Mouse (Mus musculus) embryonic facial prominence, embryonic 14.5 days (tissue): ENCODE results near the gene Zan. TPM values are rescaled to one million over a fixed set of nuclear protein-coding genes. Genes with fewer than 3 reads are reported as not detected.

ENCODE experiments used
- ATAC-seq: fragments of 200-750 bp; cut with Nextera tagmentation; 2 replicates; pipeline ENCODE4 v1.8.0; 2017; ENCODE audit warnings: low read depth, moderate number of reproducible peaks, moderate TSS enrichment
- DNase-seq: peaks from one replicate; pipeline ENCODE4 v3.0.0-alpha.2; 2015; ENCODE audit warnings: low spot score
- H3K27ac ChIP-seq: fragments of 300-500 bp; sonication (generic); replicated peaks from 2 replicates; pipeline ENCODE4 v1.5.1; 2014; ENCODE audit warnings: low read depth, mild to moderate bottlenecking, low read length, moderate library complexity
- H3K27me3 ChIP-seq: fragments of 300-500 bp; sonication (generic); replicated peaks from 2 replicates; pipeline ENCODE4 v1.6.1; 2014; ENCODE audit warnings: low read length; ENCODE audit not compliant: control insufficient read depth, insufficient read depth
- H3K36me3 ChIP-seq: fragments of 300-500 bp; sonication (generic); 2 replicates; pipeline ENCODE4 v1.6.1; 2014; ENCODE audit warnings: low read length, mixed read lengths; ENCODE audit not compliant: control insufficient read depth, insufficient read depth
- H3K4me1 ChIP-seq: fragments of 300-500 bp; sonication (generic); 2 replicates; pipeline ENCODE4 v1.6.1; 2014; ENCODE audit warnings: antibody characterized with exemption, low read length; ENCODE audit not compliant: control insufficient read depth, insufficient read depth
- H3K4me2 ChIP-seq: fragments of 300-500 bp; sonication (generic); 2 replicates; pipeline ENCODE4 v1.6.1; 2014; ENCODE audit warnings: low read depth, mild to moderate bottlenecking, low read length, moderate library complexity, mixed read lengths
- H3K4me3 ChIP-seq: fragments of 300-500 bp; sonication (generic); 2 replicates; pipeline ENCODE4 v1.5.1; 2014; ENCODE audit warnings: low read depth, mild to moderate bottlenecking, low read length
- H3K9ac ChIP-seq: fragments of 300-500 bp; sonication (generic); 2 replicates; pipeline ENCODE4 v1.6.1; 2014; ENCODE audit warnings: low read depth, mild to moderate bottlenecking, low read length, moderate library complexity, mixed read lengths
- H3K9me3 ChIP-seq: fragments of 300-500 bp; sonication (generic); 2 replicates; pipeline ENCODE4 v1.6.1; 2016; ENCODE audit warnings: low read length; ENCODE audit not compliant: control insufficient read depth
- WGBS: fragments of 180-500 bp; shearing (Covaris S2); extraction: QIAGEN DNeasy Blood & Tissue Kit; methylation state at CpG from one replicate; pipeline ENCODE4 v1.1.7; 2014; 5-methylcytosine and 5-hydroxymethylcytosine counted together
- polyA plus RNA-seq: library from polyadenylated mRNA; unstranded; fragments of >200 nt; fragmentation: Nextera tagmentation; extraction: Ambion mirVana; gene quantifications from 2 replicates; pipeline ENCODE4 v1.2.1, GENCODE M21; 2014

The Zan gene
- polyA plus RNA-seq, 1 experiment from 2014 or later: 0.26 TPM

DNA sequence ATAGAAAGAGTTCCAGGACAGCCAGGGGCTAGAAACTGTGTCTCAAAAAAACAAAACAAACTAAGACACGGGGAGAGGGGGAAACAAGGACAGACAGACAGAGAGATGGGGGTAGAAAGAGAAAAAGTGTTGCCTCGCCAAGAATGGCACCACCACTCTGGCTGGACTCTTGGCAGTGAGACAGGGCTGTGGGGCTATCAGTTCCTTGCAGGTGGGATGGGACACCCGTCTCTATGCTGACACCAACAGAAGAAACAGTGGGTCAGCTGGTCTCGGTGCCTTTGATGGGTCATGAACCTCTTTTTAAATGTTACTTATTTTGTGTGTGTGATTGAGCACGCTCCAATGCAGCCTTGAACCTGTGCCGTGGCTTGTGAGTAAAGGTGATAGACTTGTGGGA lies 136.6 kb downstream of the Zan start:
- Histone ChIP-seq H3K9me3 (no peaks in the 10 kb centered on the region), H3K4me3 (no peak overlapping the region), H3K9ac (no peak overlapping the region), H3K4me1 (peaks cover 7% of the 10 kb centered on the region), H3K4me2 (peak overlapping the region; percentile 83; the same call in 1 of the 2 replicates), H3K27ac (peak overlapping the region; percentile 87), H3K27me3 (no peaks in the 10 kb centered on the region), H3K36me3 (no peaks in the 10 kb centered on the region)
- ATAC-seq: no peak
- no peak for DNase-seq
- whole genome bisulfite sequencing: 81% methylated on average over 6 of the region's 6 CpGs

- no peaks in the 10 kb centered on the region for H3K27me3 ChIP-seq
- 7% methylated on average over 19 of the region's 22 CpGs for WGBS
- H3K9ac ChIP-seq: peak overlapping the region; percentile 68
- peak; percentile 49 for ATAC-seq
- H3K4me1 ChIP-seq: peaks cover 7% of the 10 kb centered on the region
- no peaks in the 10 kb centered on the region for H3K9me3 ChIP-seq
- DNase-seq: peak; percentile 78
- H3K27ac ChIP-seq: peak overlapping the region; percentile 87
- peak overlapping the region; percentile 40 for H3K4me3 ChIP-seq
- no peaks in the 10 kb centered on the region for H3K36me3 ChIP-seq
- peak overlapping the region; percentile 83 for H3K4me2 ChIP-seq
Measured at GRCm38 (mm10) chr5:137339290-137339979, 137.4 kb downstream of the Zan start.

GRCm38 (mm10) chr5:137338663-137339289 lies 138.1 kb downstream of the Zan start:
- under 1% methylated on average over 11 of the region's 11 CpGs for WGBS

GRCm38 (mm10) chr5:137338256-137338655 lies 138.6 kb downstream of the Zan start:
- WGBS: 0% methylated on average over 19 of the region's 19 CpGs
- peak overlapping the region; percentile 87 for H3K27ac ChIP-seq

More at GRCm38 (mm10) chr5:137338663-137339289, 138.1 kb downstream of the Zan start:
- Histone ChIP-seq H3K4me3 (peak overlapping the region; percentile 40), H3K27me3 (no peaks in the 10 kb centered on the region), H3K9ac (peak overlapping the region; percentile 68), H3K9me3 (no peaks in the 10 kb centered on the region), H3K36me3 (no peaks in the 10 kb centered on the region), H3K4me1 (peaks cover 7% of the 10 kb centered on the region), H3K4me2 (peak overlapping the region; percentile 83), H3K27ac (peak overlapping the region; percentile 87)
- DNase-seq (peak; percentile 72), ATAC-seq (peak; percentile 21)

GRCm38 (mm10) chr5:137337190-137337589 lies 139.7 kb downstream of the Zan start:
- H3K4me1 ChIP-seq: peaks cover 10% of the 10 kb centered on the region
- no peaks in the 10 kb centered on the region for H3K27me3 ChIP-seq
- no peaks in the 10 kb centered on the region for H3K9me3 ChIP-seq
- no peak overlapping the region for H3K27ac ChIP-seq
- H3K4me2 ChIP-seq: no peak overlapping the region
- no peak overlapping the region for H3K4me3 ChIP-seq
- WGBS: 28% methylated on average over 8 of the region's 8 CpGs
- DNase-seq (no peak), ATAC-seq (no peak)
- no peak overlapping the region for H3K9ac ChIP-seq
- H3K36me3 ChIP-seq: no peaks in the 10 kb centered on the region

More at GRCm38 (mm10) chr5:137338256-137338655, 138.6 kb downstream of the Zan start:
- Histone ChIP-seq H3K9me3 (no peaks in the 10 kb centered on the region), H3K36me3 (no peaks in the 10 kb centered on the region), H3K4me2 (peak overlapping the region; percentile 83), H3K9ac (peak overlapping the region; percentile 68), H3K4me1 (peaks cover 7% of the 10 kb centered on the region), H3K27me3 (no peaks in the 10 kb centered on the region), H3K4me3 (peak overlapping the region; percentile 40)
- ATAC-seq (peak; percentile 87), DNase-seq (peak; percentile 97)

- no peak overlapping the region for H3K9ac ChIP-seq
- peaks cover 10% of the 10 kb centered on the region for H3K4me1 ChIP-seq
- WGBS: 76% methylated on average over 6 of the region's 6 CpGs
- no peak overlapping the region for H3K27ac ChIP-seq
- no peaks in the 10 kb centered on the region for H3K27me3 ChIP-seq
- no peaks in the 10 kb centered on the region for H3K9me3 ChIP-seq
- H3K4me3 ChIP-seq: no peak overlapping the region
- DNase-seq (no peak), ATAC-seq (no peak)
- no peaks in the 10 kb centered on the region for H3K36me3 ChIP-seq
- no peak overlapping the region for H3K4me2 ChIP-seq
Measured at GRCm38 (mm10) chr5:137335066-137335465, 141.8 kb downstream of the Zan start.

- H3K9me3 ChIP-seq: no peaks in the 10 kb centered on the region
- WGBS: 57% methylated on average over 10 of the region's 10 CpGs
- ATAC-seq: no peak
- no peak overlapping the region for H3K27ac ChIP-seq
- no peaks in the 10 kb centered on the region for H3K27me3 ChIP-seq
- H3K4me2 ChIP-seq: peak overlapping the region; percentile 96
- no peak overlapping the region for H3K9ac ChIP-seq
- H3K4me3 ChIP-seq: peak overlapping the region; percentile 70
- DNase-seq: no peak
- H3K36me3 ChIP-seq: no peaks in the 10 kb centered on the region
- H3K4me1 ChIP-seq: peaks cover 10% of the 10 kb centered on the region
Measured at GRCm38 (mm10) chr5:137334317-137334716, 142.5 kb downstream of the Zan start.

DNA sequence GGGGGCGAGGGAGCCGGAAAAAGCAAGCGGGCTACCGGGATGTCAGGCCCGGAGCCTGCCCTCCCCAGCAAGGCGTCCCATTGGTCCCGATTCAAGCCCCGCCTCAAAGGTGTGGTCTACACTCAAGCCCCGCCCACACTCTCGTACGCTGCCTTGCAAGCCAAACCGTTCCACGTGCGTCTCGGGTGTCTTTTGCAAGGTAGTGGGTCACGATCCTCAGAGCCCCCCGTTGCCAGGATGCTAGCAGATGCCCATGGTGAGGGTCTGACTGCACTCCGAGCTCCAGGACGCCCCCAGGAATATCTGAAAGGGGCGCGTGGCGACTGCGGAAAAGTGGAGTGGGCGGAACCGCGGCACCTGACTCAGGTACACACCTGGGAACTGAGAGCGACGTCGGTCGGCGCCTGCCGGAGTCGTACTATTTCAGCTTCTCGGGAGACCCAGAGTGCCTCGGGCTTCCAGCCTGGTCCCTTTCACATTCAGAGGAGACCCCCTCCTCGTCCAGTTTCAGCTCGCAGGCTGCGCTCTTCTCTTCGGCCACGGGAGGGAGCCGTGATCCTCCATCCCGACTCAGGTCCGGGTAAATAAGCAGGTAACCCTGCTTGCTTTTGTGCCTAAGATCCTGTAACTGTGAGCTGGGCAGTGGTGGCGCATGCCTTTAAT lies 143.2 kb downstream of the Zan start, which contains the start of gene Slc12a9:
Gene Slc12a9 (minus strand): TSS at position 86 of the 663 bp plus-strand sequence.
- peak; percentile 89 for ATAC-seq
- Histone ChIP-seq H3K4me3 (peak within 1 kb of the TSS; percentile 70), H3K4me2 (peak within 1 kb of the TSS; percentile 96), H3K27ac (no peak within 1 kb of the TSS), H3K27me3 (no peaks in the 10 kb centered on the region), H3K36me3 (no peaks in the 10 kb centered on the region), H3K4me1 (0 out of 2 replicates have a peak, but pooled peaks cover 6% of the 10 kb centered on the region), H3K9ac (peak within 1 kb of the TSS; percentile 81), H3K9me3 (no peaks in the 10 kb centered on the region)
- under 1% methylated on average over 44 of the region's 44 CpGs for WGBS
- peak; percentile 98 for DNase-seq
